Mouse (Mus musculus) T-helper 17 cell (primary cell): Measurements from ENCODE around the gene Krtap19-1.

Experiments used
- in situ Hi-C, 2 experiments: fragments of 300-600 bp; cut with MboI, MseI; formaldehyde crosslinking; loops; 1 replicate in 1 of 2; 2 replicates in 1 of 2; pipeline ENCODE4 v1.15.1; 2025; ENCODE audit warnings: high pct_unique_total_duplicates in 2 of 2

Gene Krtap19-1

DNA sequence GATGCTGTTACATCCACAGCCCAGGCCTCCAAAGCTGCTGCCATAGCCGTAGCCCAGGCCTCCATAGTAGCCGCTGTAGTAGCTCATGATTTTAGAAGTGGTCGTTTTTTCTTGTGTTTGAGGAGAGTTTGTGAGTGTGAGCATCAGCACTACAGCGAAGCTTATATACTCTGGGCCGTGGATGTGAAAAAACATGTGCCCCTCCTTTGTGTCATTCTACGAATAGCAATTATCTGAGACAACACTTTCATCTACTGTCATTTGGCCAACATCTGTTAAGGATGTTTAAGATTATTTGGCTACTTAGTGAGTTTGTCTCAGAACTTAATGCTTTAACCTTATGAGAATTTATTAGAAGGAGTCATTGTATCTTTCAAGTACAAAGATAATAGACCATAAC, at the start of gene Krtap19-1:
TSS of gene Krtap19-1 (minus strand) at position 101 of the 400 bp plus-strand sequence.
- in situ Hi-C loops = no loop called here

DNA sequence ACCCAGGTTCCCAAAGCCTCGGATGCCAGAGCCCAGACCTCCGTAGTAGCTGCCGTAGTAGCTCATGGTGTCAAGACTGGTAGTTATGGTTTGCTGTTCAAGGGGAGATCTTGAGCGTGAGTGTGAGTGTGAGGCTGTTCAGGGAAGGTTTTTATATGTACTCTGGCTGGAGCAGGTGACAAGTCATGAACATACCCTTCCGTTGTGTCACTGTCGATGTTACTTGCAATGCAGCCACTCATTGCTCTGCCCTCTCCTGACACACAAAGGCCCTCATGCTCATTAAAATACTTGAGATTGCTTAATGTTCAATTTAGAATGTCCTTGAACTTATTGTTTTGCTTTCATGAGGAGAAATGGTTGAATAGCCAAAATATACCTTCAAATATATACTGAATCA, 27.1 kb upstream of the Krtap19-1 start, which contains the start of gene Krtap19-5:
TSS of gene Krtap19-5 (minus strand) at position 101 of the 400 bp plus-strand sequence.
- in situ Hi-C loops = no loop called here

DNA sequence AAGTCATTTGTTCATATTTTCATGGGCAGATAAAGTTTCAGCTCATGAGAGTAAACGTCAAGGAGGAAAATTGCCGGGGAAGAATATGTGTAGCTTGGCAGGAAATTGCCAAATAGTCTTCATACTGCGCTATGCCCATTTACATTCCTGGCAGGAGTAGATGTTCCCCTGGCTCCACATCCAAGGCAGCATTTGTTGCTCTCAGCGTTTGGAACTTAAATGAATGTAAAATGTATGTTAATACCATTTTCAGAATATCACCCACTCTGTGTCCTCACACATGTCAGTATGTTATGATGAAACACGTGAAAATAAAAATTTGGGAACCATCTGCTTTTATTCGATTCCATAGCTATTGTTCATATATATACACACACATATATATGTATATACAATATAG, 17.7 kb upstream of the Krtap19-1 start:
- in situ Hi-C loops = no loop called here

DNA sequence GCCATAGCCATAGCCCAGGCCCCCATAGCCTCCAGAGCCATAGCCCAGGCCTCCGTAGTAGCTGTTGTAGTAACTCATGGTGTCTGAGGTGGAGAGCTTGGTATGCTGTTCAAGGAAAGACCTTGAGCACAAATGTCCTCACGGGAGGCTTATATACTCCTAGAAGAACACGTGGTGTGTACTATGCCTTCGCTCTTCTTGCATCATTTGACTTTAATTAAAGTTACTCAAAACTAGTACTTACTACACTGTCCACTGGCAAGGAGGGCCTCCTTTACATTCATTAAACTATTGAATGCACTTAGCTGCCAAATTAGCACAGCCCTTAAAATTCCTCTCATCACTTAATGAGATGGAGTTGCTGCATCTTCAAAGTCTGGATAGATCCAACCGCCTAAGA, 15.8 kb upstream of the Krtap19-1 start, which contains the start of gene Krtap19-4:
TSS of gene Krtap19-4 (minus strand) at position 101 of the 400 bp plus-strand sequence.
- in situ Hi-C loops = no loop called here

DNA sequence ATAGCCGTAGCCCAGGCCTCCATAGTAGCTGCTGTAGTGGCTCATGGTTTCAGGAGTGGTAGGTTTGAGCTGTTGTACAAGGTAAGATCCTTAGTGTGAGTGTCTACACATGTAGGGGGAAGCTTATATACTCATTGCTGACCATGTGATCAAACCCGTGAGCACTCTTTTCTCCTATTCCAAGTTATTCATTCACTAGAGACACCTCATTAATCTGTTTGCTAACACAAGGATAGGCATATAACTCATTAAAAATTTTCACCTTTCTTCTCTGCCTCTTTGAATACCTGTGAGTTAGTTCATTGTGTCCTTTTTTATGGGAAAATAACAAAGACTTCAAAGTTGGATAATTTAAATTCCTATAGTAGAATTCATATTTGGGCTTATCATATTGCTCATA, 8.7 kb upstream of the Krtap19-1 start, which contains the start of gene Krtap19-3:
TSS of gene Krtap19-3 (minus strand) at position 101 of the 400 bp plus-strand sequence.
- in situ Hi-C loops = no loop called here

DNA sequence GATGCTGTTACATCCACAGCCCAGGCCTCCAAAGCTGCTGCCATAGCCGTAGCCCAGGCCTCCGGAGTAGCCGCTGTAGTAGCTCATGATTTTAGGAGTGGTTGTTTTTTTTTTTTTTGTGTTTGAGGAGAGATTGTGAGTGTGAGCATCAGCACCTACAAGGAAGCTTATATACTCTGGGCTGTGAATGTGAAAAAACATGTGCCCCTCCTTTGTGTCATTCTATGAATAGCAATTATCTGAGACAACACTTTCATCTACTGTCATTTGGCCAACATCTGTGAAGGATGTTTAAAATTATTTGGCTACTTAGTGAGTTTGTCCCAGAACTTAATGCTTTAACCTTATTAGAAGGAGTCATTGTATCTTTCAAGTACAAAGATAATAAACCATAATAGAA, 5.0 kb upstream of the Krtap19-1 start, which contains the start of gene Krtap19-2:
TSS of gene Krtap19-2 (minus strand) at position 101 of the 400 bp plus-strand sequence.
- in situ Hi-C loops = no loop called here

DNA sequence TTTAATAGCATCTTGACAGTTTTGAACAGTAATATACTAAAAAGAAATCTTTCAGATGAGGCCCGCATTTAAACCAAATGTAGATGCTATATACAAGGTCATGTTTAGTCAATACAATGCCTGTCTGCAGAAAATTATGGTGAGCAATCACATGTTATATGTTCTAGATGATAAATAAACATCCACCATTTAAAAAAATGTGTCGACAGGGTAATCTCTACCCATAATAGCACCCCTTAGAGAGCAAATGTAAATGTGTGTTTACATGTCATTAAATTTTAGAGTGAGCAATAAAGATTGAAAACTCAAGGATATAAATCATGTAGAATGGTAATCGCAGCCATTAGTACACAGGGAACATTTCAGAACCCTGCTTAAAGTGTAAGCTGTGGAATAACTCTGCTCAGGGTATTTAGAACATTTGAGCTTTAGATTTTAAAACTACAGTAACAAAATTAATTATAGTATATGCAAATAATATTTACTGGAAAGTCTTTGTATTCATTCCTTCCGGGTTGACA, 4.3 kb downstream of the Krtap19-1 start:
- in situ Hi-C loops = no loop called here

DNA sequence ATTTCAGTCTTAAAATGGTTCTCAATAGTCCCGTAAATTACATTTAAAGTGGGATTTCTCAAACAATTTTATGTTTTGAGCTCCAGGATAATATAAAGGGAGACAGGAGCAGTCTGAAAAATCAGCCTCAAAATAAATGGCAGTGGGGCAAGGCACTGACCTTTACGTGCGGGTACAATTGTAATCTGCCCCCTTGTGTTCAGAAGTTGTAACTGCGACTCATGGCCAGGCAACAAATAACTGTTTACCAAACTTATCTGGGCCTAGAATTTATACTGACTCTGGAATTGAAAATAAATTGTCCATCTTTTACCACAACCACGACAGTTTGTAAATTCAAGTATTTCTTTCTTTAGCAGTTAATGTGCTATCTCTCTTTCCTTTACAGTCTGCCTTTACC, 17.8 kb downstream of the Krtap19-1 start:
- in situ Hi-C loops = no loop called here

DNA sequence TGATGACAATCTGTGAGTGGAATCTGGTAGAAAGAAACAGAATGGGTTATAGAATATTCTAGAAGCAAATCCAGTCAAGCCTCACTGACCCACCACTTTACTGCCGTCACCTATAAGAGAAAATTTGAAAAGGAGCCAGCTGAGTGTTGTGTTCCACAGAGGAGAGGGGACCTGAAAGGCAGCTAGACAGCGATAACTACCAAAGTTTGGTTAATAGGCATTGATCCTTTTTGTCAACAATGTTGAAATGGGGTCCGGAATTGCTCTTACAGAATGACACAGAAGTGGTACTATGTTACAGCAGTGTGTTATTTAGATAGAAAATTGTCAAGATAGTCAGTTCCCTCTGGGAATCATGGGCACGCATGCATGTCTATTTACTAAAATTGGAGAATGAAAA, 20.7 kb downstream of the Krtap19-1 start:
- in situ Hi-C loops = loop anchor here in 1 of 2 experiments (25.0 kb wide), 1 partner anchor 1311 kb away; no protein-coding TSS in a partner anchor

DNA sequence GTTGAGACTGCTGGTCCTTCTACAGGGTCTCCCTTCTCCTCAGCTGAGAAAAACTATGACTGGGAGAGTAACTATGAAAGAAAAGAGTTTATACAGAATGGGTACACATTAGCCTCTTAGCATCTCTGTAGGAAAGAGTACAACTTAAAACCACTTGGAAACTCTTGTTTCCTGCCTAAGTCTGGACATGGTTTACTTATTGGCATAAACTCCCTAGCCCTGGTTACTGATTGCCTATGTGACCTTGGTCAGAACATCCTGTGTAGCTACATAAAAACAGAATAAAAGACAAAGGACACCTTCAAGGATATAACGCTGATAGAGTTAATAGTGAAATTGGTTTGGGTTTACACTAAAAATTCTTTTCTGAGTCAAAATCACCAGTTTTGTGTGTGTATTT, 21.8 kb downstream of the Krtap19-1 start:
- in situ Hi-C loops = loop anchor here in 1 of 2 experiments (25.0 kb wide), 1 partner anchor 1310 kb away; no protein-coding TSS in a partner anchor

DNA sequence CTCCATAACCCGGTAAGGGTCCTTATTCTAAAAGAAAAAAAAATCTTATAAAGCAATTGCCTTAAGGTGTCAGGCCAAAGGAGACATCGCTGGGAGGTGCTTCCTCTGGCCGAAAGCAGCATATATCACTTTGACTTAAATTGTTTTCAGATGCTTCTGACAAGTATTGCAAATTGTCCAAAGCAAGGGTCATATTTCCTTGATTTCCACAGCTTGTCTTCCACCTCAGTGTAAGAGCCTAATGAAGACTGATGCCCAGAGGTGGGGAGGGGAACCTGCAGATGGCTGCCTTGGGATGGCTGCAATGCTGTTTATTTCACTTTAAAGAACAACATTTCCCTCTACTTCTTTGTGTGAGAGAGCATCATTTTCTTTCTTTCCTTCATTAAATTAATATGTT, 42.2 kb downstream of the Krtap19-1 start:
- in situ Hi-C loops = loop anchor here in 1 of 2 experiments (25.0 kb wide), 1 partner anchor 1290 kb away; no protein-coding TSS in a partner anchor

DNA sequence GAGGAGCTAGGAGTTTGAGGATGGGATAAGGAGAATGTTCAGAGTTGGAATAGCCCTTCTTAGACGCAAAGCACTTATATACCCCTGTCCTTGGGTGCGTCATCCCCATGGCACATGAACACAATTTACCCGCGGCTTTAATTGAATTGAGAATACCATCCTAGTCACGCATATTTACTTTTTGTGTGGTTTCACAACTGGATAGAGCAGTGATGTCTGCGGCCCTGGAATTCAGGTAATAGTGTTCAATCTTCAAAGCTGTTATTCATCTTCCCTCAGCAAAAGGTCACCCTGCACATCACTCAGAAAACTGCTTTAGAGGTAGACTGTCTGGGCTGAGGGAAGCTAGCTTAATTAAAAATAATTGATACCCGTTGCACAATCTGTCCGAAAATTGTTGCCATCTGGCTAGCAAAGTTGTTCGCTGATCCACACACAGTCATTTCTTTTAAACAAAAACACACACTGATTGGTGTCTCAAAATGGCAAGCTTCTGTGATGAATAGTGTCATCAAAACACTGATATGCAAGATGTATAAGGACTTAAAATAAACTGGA, 43.0 kb downstream of the Krtap19-1 start, which contains the start of gene Krtap14:
TSS of gene Krtap14 (minus strand) at position 51 of the 558 bp plus-strand sequence.
- in situ Hi-C loops = loop anchor here in 1 of 2 experiments (25.0 kb wide), 1 partner anchor 1289 kb away; no protein-coding TSS in a partner anchor

DNA sequence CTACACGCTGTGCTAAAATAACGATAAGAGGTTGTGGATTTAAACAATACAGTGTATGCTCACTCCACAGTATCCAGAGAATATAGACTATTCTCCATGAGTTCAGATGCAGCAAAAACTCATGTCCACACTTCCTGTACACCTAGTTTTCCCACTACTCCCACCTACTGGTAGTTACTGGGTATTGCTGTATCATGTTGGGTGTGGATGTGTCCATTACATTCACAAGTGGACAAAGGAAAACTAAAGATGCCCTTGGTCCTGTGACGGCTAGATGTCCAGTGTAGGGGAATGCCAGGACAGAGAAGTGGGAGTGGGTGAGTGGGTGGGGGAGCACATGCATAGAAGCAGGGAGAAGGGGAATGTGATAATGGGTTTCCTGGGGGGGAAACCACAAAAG, 45.5 kb downstream of the Krtap19-1 start:
- in situ Hi-C loops = no loop called here

DNA sequence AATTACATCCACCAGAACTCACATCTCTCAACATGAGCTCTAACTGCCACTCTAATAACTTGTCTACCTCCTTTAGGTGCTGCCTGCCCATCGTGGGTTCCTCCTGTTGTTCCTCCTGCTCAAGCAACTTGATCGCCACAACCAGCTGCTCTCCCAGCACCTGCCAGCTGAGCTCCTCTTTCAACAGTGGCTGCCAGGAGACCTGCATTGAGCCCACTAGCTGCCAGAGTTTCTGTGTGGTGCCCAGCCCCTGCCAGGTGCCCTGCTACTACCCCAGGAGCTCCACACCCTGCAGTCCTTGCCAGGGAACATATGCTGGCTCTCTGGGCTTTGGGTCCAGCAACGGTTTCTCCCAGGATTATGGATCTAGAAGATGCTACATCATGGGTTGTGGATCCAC, 49.1 kb downstream of the Krtap19-1 start, which contains the start of gene Krtap15:
TSS of gene Krtap15 (plus strand) at position 150 of the 400 bp plus-strand sequence.
- in situ Hi-C loops = no loop called here
